Mouse (Mus musculus): ENCODE measurements around the gene Plxna3.

GRCm38 (mm10) chrX:74352645-74353466 lies 24.0 kb downstream of the Plxna3 start:
- TF ChIP-seq CTCF (IDR thresholded peaks at IDR 0.05; ENCODE audit: extremely low read depth, insufficient read length, insufficient replicate concordance, low read depth, low read length) (no peak), POLR2A (IDR thresholded peaks at IDR 0.05; ENCODE audit: low read depth, low read length) (no peak)

All from small intestine, adult 2 months (tissue).